Mouse (Mus musculus) cerebellum, adult 2 months (tissue): ENCODE results near the gene Mrpl44.

Experiments used
- CTCF ChIP-seq: fragments of 200-500 bp; IDR thresholded peaks from 2 replicates; pipeline ENCODE4 v1.5.1; 2011; ENCODE audit warnings: low read depth, mild to moderate bottlenecking, control low read depth, low read length, moderate library complexity, borderline replicate concordance; ENCODE audit not compliant: insufficient read depth
- POLR2A ChIP-seq: fragments of 200-500 bp; IDR thresholded peaks from 2 replicates; pipeline ENCODE4 v1.6.1; 2011; ENCODE audit warnings: low read length, control low read depth, borderline replicate concordance; ENCODE audit not compliant: insufficient read depth

GRCm38 (mm10) chr1:79754936-79755335, 20.9 kb upstream of the Mrpl44 start:
- TF ChIP-seq POLR2A (no peak), CTCF (no peak)
